Mouse (Mus musculus) bone marrow macrophage, adult 2 months (primary cell): ENCODE data around the gene Erc2.

ENCODE experiments used
- CTCF ChIP-seq: IDR thresholded peaks from 2 replicates; pipeline ENCODE4 v1.5.1; 2012; ENCODE audit warnings: low read depth, mild to moderate bottlenecking, low read length, moderate library complexity
- POLR2A ChIP-seq: IDR thresholded peaks from 2 replicates; pipeline ENCODE4 v1.6.1; 2012; ENCODE audit warnings: mild to moderate bottlenecking, low read depth, low read length, borderline replicate concordance

DNA sequence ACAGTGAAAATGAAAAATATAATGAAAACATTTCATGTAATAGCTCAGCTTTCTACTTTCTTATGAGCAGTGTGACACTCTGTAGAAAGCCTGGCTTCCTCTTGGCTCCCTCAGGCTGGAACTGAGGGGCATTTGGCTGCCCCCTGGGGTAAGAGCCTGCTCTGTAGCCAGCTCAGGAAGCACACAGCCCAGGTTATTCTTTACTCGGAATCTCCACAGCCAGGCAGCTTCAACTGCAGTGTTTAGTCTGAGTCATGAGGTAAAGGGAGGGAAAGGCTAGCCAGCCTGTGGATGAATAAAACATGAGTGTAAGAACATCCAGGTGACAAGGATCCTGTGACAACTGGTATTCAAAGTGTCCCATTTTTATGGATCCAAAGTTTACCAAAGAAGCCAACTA, 323.0 kb downstream of the Erc2 start:
- TF ChIP-seq POLR2A: no peak
- no peak for TF ChIP-seq CTCF
